Mouse (Mus musculus) heart, adult 2 months (tissue): ENCODE measurements around the gene Aktip. TPM values are rescaled to one million over a fixed set of nuclear protein-coding genes. Genes with fewer than 3 reads are reported as not detected.

Experiments used
- DNase-seq, 2 experiments: peaks; one replicate each; pipeline ENCODE4 v3.0.0; 2021
- H3K27ac ChIP-seq: fragments of 200-600 bp; 2 replicates; pipeline ENCODE4 v1.8.1; 2022
- H3K27me3 ChIP-seq: fragments of 200-500 bp; 2 replicates; pipeline ENCODE4 v1.6.1; 2012; ENCODE audit warnings: mild to moderate bottlenecking, low read length, inconsistent platforms, mixed read lengths; ENCODE audit not compliant: control insufficient read depth, insufficient read depth
- H3K36me3 ChIP-seq: fragments of 200-500 bp; 2 replicates; pipeline ENCODE4 v1.6.1; 2012; ENCODE audit warnings: low read length, inconsistent platforms; ENCODE audit not compliant: control insufficient read depth, insufficient read depth
- H3K4me1 ChIP-seq: fragments of 200-500 bp; 2 replicates; pipeline ENCODE4 v1.6.1; 2011; ENCODE audit warnings: low read length; ENCODE audit not compliant: control insufficient read depth, insufficient read depth
- H3K4me3 ChIP-seq: fragments of 200-600 bp; 2 replicates; pipeline ENCODE4 v1.8.1; 2022
- H3K79me2 ChIP-seq: fragments of 200-500 bp; replicated peaks from 2 replicates; pipeline ENCODE4 v1.6.1; 2012; ENCODE audit warnings: mild to moderate bottlenecking, inconsistent platforms, low read length, moderate library complexity, mixed read lengths; ENCODE audit not compliant: control insufficient read depth, insufficient read depth
- H3K9ac ChIP-seq: fragments of 200-500 bp; 2 replicates; pipeline ENCODE4 v1.6.1; 2012; ENCODE audit warnings: low read depth, mild to moderate bottlenecking, control low read depth, inconsistent platforms, low read length, mixed read lengths
- CTCF ChIP-seq: fragments of 200-600 bp; IDR thresholded peaks from 2 replicates; pipeline ENCODE4 v1.8.1; 2022; ENCODE audit warnings: antibody characterized with exemption, mild to moderate bottlenecking, moderate library complexity
- EP300 ChIP-seq: fragments of 200-500 bp; IDR thresholded peaks from 2 replicates; pipeline ENCODE4 v1.6.1; 2011; ENCODE audit warnings: low read depth, low read length, control low read depth; ENCODE audit not compliant: insufficient read depth
- POLR2A ChIP-seq: fragments of 200-500 bp; IDR thresholded peaks from 2 replicates; pipeline ENCODE4 v1.6.1; 2011; ENCODE audit warnings: mild to moderate bottlenecking, low read depth, low read length, control low read depth; ENCODE audit not compliant: insufficient read depth
- WGBS: fragments of 180-500 bp; shearing (Covaris S2); methylation state at CpG from one replicate; pipeline ENCODE4 v1.1.7; 2018; 5-methylcytosine and 5-hydroxymethylcytosine counted together
- intact Hi-C: fragments of 180-260 bp; cut with DNase I; formaldehyde crosslinking; loops from one replicate; pipeline ENCODE4 v1.15.1; 2025
- polyA plus RNA-seq: library from polyadenylated mRNA; depleted of rRNA; stranded (reverse); fragments of >200 nt; gene quantifications from 2 replicates; pipeline ENCODE4 v1.2.3, GENCODE M21; 2012
- total RNA-seq, 2 experiments: library from RNA; stranded (reverse); gene quantifications; 2 replicates each; pipeline ENCODE4 v1.2.3; 2021

Aktip gene
- total and polyA plus RNA-seq, 3 experiments, result 39.9 to 63.1 (median 59.7) TPM

DNA sequence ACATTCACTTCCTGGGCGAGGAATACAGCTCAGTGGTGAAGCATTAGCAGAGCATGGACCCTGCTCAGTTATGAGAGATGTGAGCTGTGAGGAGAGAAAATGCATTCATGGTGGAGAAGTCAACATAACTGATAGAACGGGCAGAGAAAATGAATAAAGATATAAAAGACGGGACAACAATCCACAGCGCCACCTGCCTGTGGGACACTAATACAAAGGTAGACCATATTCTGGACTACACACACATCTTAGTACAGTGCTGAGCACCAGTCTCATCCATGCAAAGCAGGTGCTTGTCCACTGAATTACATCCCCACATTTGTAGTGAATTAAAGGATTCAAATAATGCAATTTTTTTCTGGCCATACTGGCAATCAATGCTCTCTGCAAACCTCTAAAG is 82.2 kb downstream of the Aktip start:
- no peak overlapping the region for H3K4me3 ChIP-seq
- 93% methylated on average over 4 of the region's 4 CpGs for whole genome bisulfite sequencing
- TF ChIP-seq CTCF, result peak; percentile 22; the same call in 1 of the 2 replicates
- TF ChIP-seq POLR2A, result no peak
- TF ChIP-seq EP300, result no peak

DNA sequence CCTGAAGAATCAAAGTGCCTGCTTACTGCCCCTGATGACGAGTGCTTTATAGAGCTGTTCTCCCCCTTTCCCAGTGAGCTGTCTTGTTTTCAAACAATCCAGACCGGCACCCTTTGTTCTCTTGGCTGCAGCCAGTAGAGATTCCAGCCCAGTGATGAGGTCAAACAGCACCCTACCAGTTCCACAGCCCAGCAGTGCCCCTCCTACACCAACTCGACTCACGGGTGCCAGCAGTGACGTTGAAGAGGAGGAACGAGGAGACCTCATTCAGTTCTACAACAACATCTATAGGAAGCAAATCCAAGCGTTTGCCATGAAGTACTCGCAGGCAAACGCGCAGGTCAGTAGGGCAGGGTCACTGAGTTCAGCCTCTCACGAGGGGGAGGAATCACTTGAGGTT is 84.9 kb downstream of the Aktip start:
- H3K4me1 ChIP-seq, result no peaks in the 10 kb centered on the region
- H3K27ac ChIP-seq, result no peak overlapping the region
- H3K36me3 ChIP-seq, result no peaks in the 10 kb centered on the region; the same call in 1 of the 2 replicates
- TF ChIP-seq EP300 (no peak), POLR2A (no peak), CTCF (no peak)
- H3K79me2 ChIP-seq, result no peaks in the 10 kb centered on the region
- DNase-seq, result no peak
- no peaks in the 10 kb centered on the region for H3K27me3 ChIP-seq
- intact Hi-C loops, result no loop called here
- 74% methylated on average over 11 of the region's 11 CpGs for WGBS
- no peak overlapping the region for H3K4me3 ChIP-seq
- H3K9ac ChIP-seq, result no peak overlapping the region

More for the DNA sequence above, 82.2 kb downstream of the Aktip start:
- DNase-seq, result no peak
- H3K79me2 ChIP-seq, result no peaks in the 10 kb centered on the region
- no peaks in the 10 kb centered on the region for H3K4me1 ChIP-seq
- intact Hi-C loops, result no loop called here
- no peak overlapping the region for H3K9ac ChIP-seq
- no peaks in the 10 kb centered on the region; the same call in 1 of the 2 replicates for H3K36me3 ChIP-seq
- no peak overlapping the region for H3K27ac ChIP-seq
- no peaks in the 10 kb centered on the region for H3K27me3 ChIP-seq

- Histone ChIP-seq H3K27me3 (no peaks in the 10 kb centered on the region), H3K9ac (no peak overlapping the region), H3K27ac (no peak overlapping the region), H3K36me3 (no peaks in the 10 kb centered on the region; the same call in 1 of the 2 replicates), H3K4me3 (no peak overlapping the region), H3K79me2 (no peaks in the 10 kb centered on the region), H3K4me1 (no peaks in the 10 kb centered on the region)
- no peak for DNase-seq
- WGBS, result 91% methylated on average over 5 of the region's 5 CpGs
- TF ChIP-seq CTCF, result no peak
- TF ChIP-seq EP300, result no peak
- intact Hi-C loops, result no loop called here
These were observed 85.3 kb downstream of the Aktip start for GRCm38 (mm10) chr8:91114428-91114827.

DNA sequence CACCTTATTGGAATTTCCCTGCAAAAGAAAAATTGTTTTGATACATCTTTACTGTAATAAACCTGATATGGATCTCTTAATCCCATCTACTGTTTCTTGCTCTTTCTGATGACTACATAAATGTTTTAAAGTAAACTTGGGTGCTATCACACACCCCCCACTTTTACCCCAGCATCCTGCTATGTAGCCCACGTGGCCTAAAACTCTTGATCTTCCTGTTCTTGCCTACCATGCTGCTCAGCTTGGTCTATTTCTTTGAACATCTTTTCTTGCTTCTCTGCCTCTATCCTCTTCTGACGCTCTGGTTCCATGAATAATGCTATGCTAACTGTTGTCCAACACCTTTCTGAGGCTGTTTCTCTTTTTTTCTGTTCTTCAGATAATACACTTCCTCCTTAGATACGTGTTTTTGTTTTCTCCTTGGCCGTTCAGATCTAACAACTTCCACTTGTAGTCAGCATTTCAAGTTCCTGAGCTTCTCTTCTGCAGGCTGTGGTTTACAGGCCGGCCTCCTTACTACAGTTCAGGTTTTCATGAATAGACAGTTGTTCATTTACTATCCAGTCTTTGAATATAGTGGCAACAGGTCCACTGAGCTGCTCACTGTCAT is 87.8 kb downstream of the Aktip start:
- no peak for DNase-seq
- Histone ChIP-seq H3K27ac (no peak overlapping the region), H3K27me3 (no peaks in the 10 kb centered on the region), H3K79me2 (no peaks in the 10 kb centered on the region), H3K9ac (no peak overlapping the region), H3K4me3 (no peak overlapping the region), H3K36me3 (0 out of 2 replicates have a peak, but pooled peaks cover 2% of the 10 kb centered on the region), H3K4me1 (no peaks in the 10 kb centered on the region)
- 65% methylated on average over 5 of the region's 5 CpGs for whole genome bisulfite sequencing
- TF ChIP-seq EP300 (no peak), CTCF (no peak), POLR2A (no peak)
- intact Hi-C loops, result no loop called here

- 92% methylated on average over 12 of the region's 12 CpGs for WGBS
- no peaks in the 10 kb centered on the region for H3K27me3 ChIP-seq
- H3K79me2 ChIP-seq, result no peaks in the 10 kb centered on the region
- no peak for DNase-seq
- H3K27ac ChIP-seq, result no peak overlapping the region
- no peak overlapping the region for H3K9ac ChIP-seq
- no peak for TF ChIP-seq CTCF
- no peak for TF ChIP-seq EP300
- TF ChIP-seq POLR2A, result no peak
- H3K4me3 ChIP-seq, result no peak overlapping the region
- intact Hi-C loops, result no loop called here
- no peaks in the 10 kb centered on the region for H3K4me1 ChIP-seq
- 0 out of 2 replicates have a peak, but pooled peaks cover 2% of the 10 kb centered on the region for H3K36me3 ChIP-seq
These were observed 93.5 kb downstream of the Aktip start for GRCm38 (mm10) chr8:91106271-91106670.

- H3K36me3 ChIP-seq, result peaks cover 2% of the 10 kb centered on the region; the same call in 1 of the 2 replicates
- WGBS, result 65% methylated on average over 6 of the region's 6 CpGs
These were observed 101.7 kb downstream of the Aktip start for GRCm38 (mm10) chr8:91098106-91098505.

More at GRCm38 (mm10) chr8:91098106-91098505, 101.7 kb downstream of the Aktip start:
- Histone ChIP-seq H3K27ac (no peak overlapping the region), H3K79me2 (no peaks in the 10 kb centered on the region), H3K4me3 (no peak overlapping the region), H3K27me3 (no peaks in the 10 kb centered on the region), H3K9ac (no peak overlapping the region), H3K4me1 (no peaks in the 10 kb centered on the region)
- no peak for TF ChIP-seq POLR2A
- no peak for TF ChIP-seq EP300
- intact Hi-C loops, result no loop called here
- no peak for DNase-seq
